Mouse (Mus musculus) frontal cortex, postnatal 36 days (tissue): ENCODE results near the gene Atic.
A peak's percentile ranks its signal among the peaks of the same experiment; 100 is the strongest.

Experiments
- DNase-seq, 2 experiments: peaks; one replicate each; pipeline ENCODE4 v3.0.0; 2022; ENCODE audit warnings: low spot score in 2 of 2

The Atic gene

DNA sequence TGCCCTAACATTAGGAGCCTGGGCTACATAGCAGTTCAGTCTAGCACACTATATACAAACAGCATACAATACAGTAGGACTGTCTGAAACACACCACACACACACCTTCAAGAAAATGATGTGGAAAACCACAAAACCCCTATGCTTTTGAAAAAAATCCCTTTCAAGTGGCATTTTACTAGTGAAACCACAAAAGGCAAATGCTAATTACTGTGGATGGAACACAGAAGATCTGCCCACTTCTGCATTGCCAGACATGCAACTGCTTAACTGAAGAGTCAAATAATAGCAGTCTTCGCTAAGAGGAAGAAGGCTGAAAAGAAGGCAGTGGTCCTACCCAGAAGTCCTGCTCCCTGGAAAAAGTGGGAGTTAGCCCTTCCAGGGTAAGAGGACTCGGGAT is 37.3 kb downstream of the Atic start:
- no peak for DNase-seq

DNA sequence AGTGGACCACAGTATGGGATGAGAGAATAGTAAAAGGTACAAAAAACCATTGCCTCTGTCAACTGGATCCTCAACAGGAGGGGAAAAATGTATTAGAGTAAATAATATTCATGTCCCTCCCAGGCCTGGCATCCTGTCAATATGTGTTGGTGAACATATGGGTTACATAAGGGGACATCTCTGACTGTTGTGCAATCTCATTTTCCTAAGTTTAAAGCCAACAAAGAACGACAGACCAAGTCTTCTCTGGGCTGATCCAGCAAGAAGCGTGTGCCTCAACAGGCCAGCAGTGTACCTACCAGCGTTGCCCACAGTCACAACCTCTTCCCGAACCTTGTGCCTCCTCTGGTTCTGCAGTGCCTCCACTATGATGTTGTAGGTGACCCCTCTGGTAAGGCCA is 38.4 kb downstream of the Atic start:
- no peak for DNase-seq

- DNase-seq, result no peak
These were observed 48.8 kb downstream of the Atic start for GRCm38 (mm10) chr1:71605751-71606150.

- no peak for DNase-seq
These were observed 49.8 kb downstream of the Atic start for GRCm38 (mm10) chr1:71606600-71607325.

DNA sequence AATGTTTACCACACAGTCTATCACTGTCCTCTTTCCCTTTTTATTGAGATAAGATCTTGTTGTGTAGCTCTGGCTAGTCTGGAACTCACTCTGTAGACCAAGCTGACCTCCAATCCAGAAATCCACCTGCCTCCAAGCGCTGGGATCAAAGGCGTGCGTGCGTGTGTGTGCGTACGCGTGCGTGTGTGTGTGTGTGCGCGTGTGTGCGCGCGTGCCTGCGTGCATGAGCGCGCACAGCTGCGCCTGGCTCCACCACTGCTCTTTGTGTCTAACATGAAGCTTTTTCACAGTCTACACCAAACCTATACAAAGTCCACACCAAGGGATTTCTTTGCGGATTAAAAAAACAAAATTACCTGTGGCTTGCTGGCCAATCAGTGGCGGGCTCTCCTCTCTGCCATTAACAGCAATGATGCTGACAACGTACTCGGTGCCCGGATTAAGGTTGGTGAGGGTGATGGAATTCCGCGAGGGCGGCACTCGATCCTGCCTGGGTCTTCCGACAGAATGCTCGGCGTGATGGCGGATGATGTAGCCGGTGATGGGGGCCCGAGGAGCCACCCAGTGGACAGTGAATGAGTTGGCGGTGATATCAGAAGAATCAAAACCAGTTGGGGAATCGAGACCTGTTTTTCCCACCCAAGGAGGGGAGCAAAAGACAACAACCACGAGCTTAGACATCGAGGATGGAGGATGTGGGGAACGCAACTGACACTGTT is 52.3 kb downstream of the Atic start:
- no peak for DNase-seq

DNA sequence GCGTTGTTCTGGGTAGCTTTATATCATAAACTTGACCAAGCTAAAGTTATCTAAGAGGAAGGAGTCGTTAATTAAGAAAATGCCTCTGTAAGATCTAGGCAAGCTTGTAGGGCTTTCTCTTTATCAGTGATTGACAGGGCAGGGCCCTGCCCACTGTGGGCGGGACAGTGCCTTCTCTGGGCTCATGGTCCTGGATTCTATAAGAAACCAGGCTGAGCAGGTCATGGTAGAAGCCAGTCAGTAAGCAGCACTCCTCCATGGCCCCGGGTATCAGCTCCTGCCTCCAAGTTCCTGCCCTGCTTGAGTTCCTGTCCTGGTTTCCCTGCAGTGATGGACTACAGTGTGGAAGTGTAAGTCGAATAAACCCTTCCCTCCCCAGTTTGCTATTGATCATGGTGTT is 53.0 kb downstream of the Atic start:
- no peak for DNase-seq

DNA sequence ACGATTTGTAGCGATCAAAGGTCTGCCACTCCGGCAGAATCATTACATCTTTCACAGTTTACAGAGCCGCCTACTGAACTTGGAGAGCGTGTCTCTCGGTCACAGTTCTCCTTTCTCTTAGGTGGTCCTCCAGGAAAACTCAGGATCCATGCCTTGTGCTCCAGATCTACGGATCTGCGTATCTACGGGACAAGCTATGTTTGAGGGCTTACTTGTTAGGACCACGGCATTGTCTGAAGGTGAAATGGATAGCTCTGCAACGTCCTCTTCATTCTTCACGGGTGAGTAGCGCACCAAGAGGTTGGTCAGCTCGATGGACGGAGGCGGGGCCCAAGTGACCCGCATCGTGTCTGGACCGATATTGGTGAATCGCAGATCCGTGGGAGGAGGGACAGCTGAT is 55.3 kb downstream of the Atic start:
- no peak for DNase-seq

DNA sequence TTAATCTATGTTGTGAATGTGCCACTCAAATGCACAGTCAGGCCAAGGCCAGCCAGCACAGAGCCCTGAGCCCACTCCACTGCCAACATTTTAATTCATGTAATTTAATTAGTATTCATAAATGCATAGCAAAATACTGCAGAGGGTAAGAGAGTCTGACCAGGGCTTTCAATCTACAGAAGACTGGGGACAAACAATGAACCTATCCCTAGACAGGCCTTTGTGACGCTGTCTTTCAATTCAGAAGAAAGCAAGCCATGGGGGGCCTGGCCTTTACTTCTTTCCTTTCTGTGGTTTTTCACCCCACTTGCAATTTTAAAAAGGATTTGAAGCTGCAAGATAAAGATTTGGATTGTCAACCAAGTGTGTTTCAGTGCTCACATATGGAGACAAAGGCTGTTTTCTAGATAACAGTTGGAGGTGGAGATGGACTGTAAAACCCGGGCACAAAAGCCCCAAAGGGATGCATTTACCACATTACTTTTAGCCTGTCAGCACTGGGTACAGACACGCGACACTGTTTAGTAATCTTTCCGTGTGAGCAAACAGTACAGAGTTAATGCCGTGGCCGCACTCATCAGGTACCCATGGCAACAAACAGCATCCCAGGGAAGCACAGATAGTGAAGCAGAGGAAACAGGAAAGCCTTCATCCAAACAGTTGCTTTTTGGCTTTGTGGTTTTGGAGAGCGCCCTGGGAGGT is 57.7 kb downstream of the Atic start:
- peak in 1 of 2 experiments; percentile 10 for DNase-seq

GRCm38 (mm10) chr1:71621526-71621925 is 64.6 kb downstream of the Atic start:
- no peak for DNase-seq

- DNase-seq, result no peak
These were observed 66.7 kb downstream of the Atic start for GRCm38 (mm10) chr1:71623625-71624024.
